Mouse (Mus musculus) skeletal muscle tissue, adult 2 months (tissue): ENCODE measurements around the gene Hsph1.
A peak's percentile ranks its signal among the peaks of the same experiment; 100 is the strongest.

Experiments
- DNase-seq: peaks from one replicate; pipeline ENCODE4 v3.0.0-alpha.2; 2012; ENCODE audit warnings: low read depth, low spot score

Gene Hsph1

GRCm38 (mm10) chr5:149636075-149636920 lies at the start of gene Hsph1:
Gene Hsph1, minus strand, starts transcription at chr5:149636376.
- peak; percentile 97 for DNase-seq

GRCm38 (mm10) chr5:149680946-149681345 lies 44.8 kb upstream of the Hsph1 start:
- DNase-seq = no peak

- DNase-seq = no peak
These were observed 43.7 kb upstream of the Hsph1 start for GRCm38 (mm10) chr5:149679886-149680285.

GRCm38 (mm10) chr5:149679362-149679761 lies 43.2 kb upstream of the Hsph1 start:
- no peak for DNase-seq

- no peak for DNase-seq
These were observed 42.8 kb upstream of the Hsph1 start for GRCm38 (mm10) chr5:149678990-149679348.

- peak; percentile 50 for DNase-seq
These were observed 42.2 kb upstream of the Hsph1 start, which contains the start of gene B3glct for GRCm38 (mm10) chr5:149678100-149678989. Gene B3glct, plus strand, starts transcription at chr5:149678230.

- DNase-seq = no peak
These were observed 41.0 kb upstream of the Hsph1 start for GRCm38 (mm10) chr5:149677196-149677595.

- no peak for DNase-seq
These were observed 27.2 kb upstream of the Hsph1 start for GRCm38 (mm10) chr5:149663417-149663816.

GRCm38 (mm10) chr5:149662980-149663379 lies 26.8 kb upstream of the Hsph1 start:
- DNase-seq = no peak

- DNase-seq = no peak
These were observed 25.3 kb upstream of the Hsph1 start for GRCm38 (mm10) chr5:149661428-149661827.

- no peak for DNase-seq
These were observed 23.2 kb upstream of the Hsph1 start for GRCm38 (mm10) chr5:149659414-149659780.

- DNase-seq = no peak
These were observed 22.7 kb upstream of the Hsph1 start for GRCm38 (mm10) chr5:149658741-149659413.

- DNase-seq = no peak
These were observed 21.8 kb upstream of the Hsph1 start for GRCm38 (mm10) chr5:149658022-149658421.

GRCm38 (mm10) chr5:149655636-149656035 lies 19.5 kb upstream of the Hsph1 start:
- no peak for DNase-seq

- no peak for DNase-seq
These were observed 14.0 kb upstream of the Hsph1 start for GRCm38 (mm10) chr5:149650179-149650553.

GRCm38 (mm10) chr5:149649499-149650178 lies 13.5 kb upstream of the Hsph1 start:
- DNase-seq = no peak

GRCm38 (mm10) chr5:149648895-149649406 lies 12.8 kb upstream of the Hsph1 start:
- DNase-seq = no peak

- DNase-seq = no peak
These were observed 12.0 kb upstream of the Hsph1 start for GRCm38 (mm10) chr5:149648196-149648595.

- DNase-seq = no peak
These were observed 11.4 kb upstream of the Hsph1 start for GRCm38 (mm10) chr5:149647367-149648115.

- DNase-seq = no peak
These were observed 6.8 kb upstream of the Hsph1 start for GRCm38 (mm10) chr5:149642783-149643509.
